ENCODE assay signal across 33 mouse cellular contexts in genomic region chr11:34872432-34872831, GRCm38 (mm10).
"Had no signal": no experiment of that assay in that cellular context is flagged by ENCODE, and none has a peak within 500 bp of the region (broad histone marks: within the 10 kb centered on the region; RNA-seq: fewer than 3 reads in every experiment).

No protein-coding gene starts in this region.

- H3K27ac ChIP-seq: limb, embryonic 10.5 days; limb, embryonic 12.5 days; limb, embryonic 13.5 days; limb, embryonic 15.5 days; liver, embryonic 12.5 days; liver, embryonic 13.5 days; liver, embryonic 14.5 days; liver, embryonic 15.5 days; lung, embryonic 15.5 days; macrophage; midbrain, embryonic 10.5 days; midbrain, embryonic 12.5 days; midbrain, embryonic 13.5 days; midbrain, embryonic 15.5 days; neural tube, embryonic 12.5 days; neural tube, embryonic 13.5 days had no signal

- DNase-seq: left cerebral cortex, postnatal 4 days; liver; liver, embryonic 13.5 days; liver, postnatal 0 days; lung, adult 18-20 months; lung, adult 2 months; lung, embryonic 14.5 days; lung, postnatal 10 days; lung, postnatal 14 days; lung, postnatal 36 days; lung, postnatal 4 days; midbrain, embryonic 14.5 days had no signal

- H3K36me3 ChIP-seq: limb, embryonic 10.5 days; limb, embryonic 12.5 days; limb, embryonic 13.5 days; limb, embryonic 15.5 days; liver, embryonic 12.5 days; liver, embryonic 13.5 days; liver, embryonic 15.5 days; lung, embryonic 15.5 days; midbrain, embryonic 10.5 days; midbrain, embryonic 12.5 days; midbrain, embryonic 13.5 days; midbrain, embryonic 15.5 days; neural tube, embryonic 12.5 days; neural tube, embryonic 13.5 days had no signal

- ATAC-seq: liver, embryonic 12.5 days; liver, postnatal 0 days; lung, postnatal 0 days; midbrain, embryonic 13.5 days; midbrain, embryonic 15.5 days; midbrain, embryonic 16.5 days had no signal

- H3K4me1 ChIP-seq: limb, embryonic 10.5 days; limb, embryonic 12.5 days; limb, embryonic 13.5 days; limb, embryonic 15.5 days; liver, embryonic 12.5 days; liver, embryonic 13.5 days; liver, embryonic 15.5 days; lung, embryonic 15.5 days; megakaryocyte, embryonic 14.5 days; midbrain, embryonic 10.5 days; midbrain, embryonic 12.5 days; midbrain, embryonic 13.5 days; midbrain, embryonic 15.5 days; neural tube, embryonic 12.5 days; neural tube, embryonic 13.5 days had no signal

- H3K4me3 ChIP-seq: limb, embryonic 10.5 days; limb, embryonic 12.5 days; limb, embryonic 13.5 days; limb, embryonic 15.5 days; liver, embryonic 12.5 days; liver, embryonic 13.5 days; liver, embryonic 15.5 days; lung, embryonic 15.5 days; megakaryocyte, embryonic 14.5 days; midbrain, embryonic 10.5 days; midbrain, embryonic 12.5 days; midbrain, embryonic 13.5 days; midbrain, embryonic 15.5 days; myocyte; neural tube, embryonic 12.5 days; neural tube, embryonic 13.5 days had no signal

- H3K9me3 ChIP-seq: limb, embryonic 10.5 days; limb, embryonic 12.5 days; limb, embryonic 13.5 days; limb, embryonic 15.5 days; liver, embryonic 12.5 days; liver, embryonic 13.5 days; liver, embryonic 15.5 days; lung, embryonic 15.5 days; megakaryocyte, embryonic 14.5 days; midbrain, embryonic 10.5 days; midbrain, embryonic 12.5 days; midbrain, embryonic 13.5 days; midbrain, embryonic 15.5 days; neural tube, embryonic 12.5 days; neural tube, embryonic 13.5 days had no signal

- H3K9ac ChIP-seq: limb, embryonic 12.5 days; limb, embryonic 13.5 days; limb, embryonic 15.5 days; liver, embryonic 12.5 days; liver, embryonic 13.5 days; liver, embryonic 14.5 days; liver, embryonic 15.5 days; liver, postnatal 0 days; lung, embryonic 14.5 days; lung, embryonic 15.5 days; midbrain, embryonic 12.5 days; midbrain, embryonic 13.5 days; midbrain, embryonic 15.5 days; neural tube, embryonic 12.5 days; neural tube, embryonic 13.5 days had no signal

- H3K4me2 ChIP-seq: limb, embryonic 12.5 days; limb, embryonic 13.5 days; limb, embryonic 15.5 days; liver, embryonic 11.5 days; liver, embryonic 12.5 days; liver, embryonic 13.5 days; liver, embryonic 15.5 days; lung, embryonic 14.5 days; lung, embryonic 15.5 days; midbrain, embryonic 11.5 days; midbrain, embryonic 12.5 days; midbrain, embryonic 13.5 days; midbrain, embryonic 15.5 days; neural tube, embryonic 12.5 days; neural tube, embryonic 13.5 days had no signal

- H3K27me3 ChIP-seq: limb, embryonic 12.5 days; limb, embryonic 13.5 days; limb, embryonic 15.5 days; liver, embryonic 12.5 days; liver, embryonic 13.5 days; liver, embryonic 15.5 days; lung, embryonic 15.5 days; midbrain, embryonic 12.5 days; midbrain, embryonic 13.5 days; midbrain, embryonic 15.5 days; neural tube, embryonic 12.5 days; neural tube, embryonic 13.5 days had no signal
